Mouse (Mus musculus): ENCODE data around the gene Ahrr. TPM values are rescaled to one million over a fixed set of nuclear protein-coding genes. Genes with fewer than 3 reads are reported as not detected.

The Ahrr gene
- polyA plus RNA-seq, 1 experiment from 2014 or later = 0.21 TPM

- H3K4me2 ChIP-seq (replicated peaks; ENCODE audit: low read depth, low read length) = no peak overlapping the region
- peaks cover 9% of the 10 kb centered on the region; the same call in 1 of the 2 replicates for H3K36me3 ChIP-seq (ENCODE audit: insufficient read depth, low read length)
- H3K9ac ChIP-seq (replicated peaks; ENCODE audit: low read depth) = no peak overlapping the region
- no peaks in the 10 kb centered on the region for H3K27me3 ChIP-seq (replicated peaks; ENCODE audit: insufficient read depth, low read length)
- 95% methylated on average over 3 of the region's 3 CpGs for WGBS
- no peak overlapping the region for H3K4me3 ChIP-seq (ENCODE audit: low read depth, low read length)
- ATAC-seq = no peak
- H3K27ac ChIP-seq (ENCODE audit: low read length) = no peak overlapping the region
- no peaks in the 10 kb centered on the region for H3K9me3 ChIP-seq (ENCODE audit: low read length)
- TF ChIP-seq CTCF (IDR thresholded peaks at IDR 0.05) (no peak), EP300 (IDR thresholded peaks at IDR 0.05) (no peak)
- no peak for DNase-seq (ENCODE audit: low spot score)
- H3K4me1 ChIP-seq (ENCODE audit: insufficient read depth, low read depth, low read length) = peaks cover 4% of the 10 kb centered on the region; the same call in 1 of the 2 replicates
Observed at GRCm38 (mm10) chr13:74314616-74315015, 22.5 kb upstream of the Ahrr start.

- ATAC-seq (no peak), DNase-seq (ENCODE audit: low spot score) (no peak)
- Histone ChIP-seq H3K27ac (ENCODE audit: low read length) (no peak overlapping the region), H3K9me3 (ENCODE audit: low read length) (no peaks in the 10 kb centered on the region), H3K4me1 (ENCODE audit: insufficient read depth, low read depth, low read length) (no peaks in the 10 kb centered on the region), H3K36me3 (ENCODE audit: insufficient read depth, low read length) (peaks cover 45% of the 10 kb centered on the region), H3K4me3 (ENCODE audit: low read depth, low read length) (no peak overlapping the region), H3K9ac (replicated peaks; ENCODE audit: low read depth) (no peak overlapping the region), H3K4me2 (replicated peaks; ENCODE audit: low read depth, low read length) (no peak overlapping the region), H3K27me3 (replicated peaks; ENCODE audit: insufficient read depth, low read length) (no peaks in the 10 kb centered on the region)
- 90% methylated on average over 1 of the region's 1 CpGs for WGBS
- no peak for TF ChIP-seq CTCF (IDR thresholded peaks at IDR 0.05)
- no peak for TF ChIP-seq EP300 (IDR thresholded peaks at IDR 0.05)
Observed at GRCm38 (mm10) chr13:74305780-74306179, 13.6 kb upstream of the Ahrr start.

- H3K4me2 ChIP-seq (replicated peaks; ENCODE audit: low read depth, low read length) = no peak overlapping the region
- no peak overlapping the region for H3K27ac ChIP-seq (ENCODE audit: low read length)
- no peak for ATAC-seq
- whole genome bisulfite sequencing = 88% methylated on average over 6 of the region's 6 CpGs
- H3K9me3 ChIP-seq (ENCODE audit: low read length) = no peaks in the 10 kb centered on the region
- no peaks in the 10 kb centered on the region for H3K27me3 ChIP-seq (replicated peaks; ENCODE audit: insufficient read depth, low read length)
- peaks cover 41% of the 10 kb centered on the region for H3K36me3 ChIP-seq (ENCODE audit: insufficient read depth, low read length)
- DNase-seq (ENCODE audit: low spot score) = no peak
- no peak overlapping the region for H3K9ac ChIP-seq (replicated peaks; ENCODE audit: low read depth)
- TF ChIP-seq EP300 (IDR thresholded peaks at IDR 0.05) = no peak
- no peak for TF ChIP-seq CTCF (IDR thresholded peaks at IDR 0.05)
- no peaks in the 10 kb centered on the region for H3K4me1 ChIP-seq (ENCODE audit: insufficient read depth, low read depth, low read length)
- H3K4me3 ChIP-seq (ENCODE audit: low read depth, low read length) = no peak overlapping the region
Observed at GRCm38 (mm10) chr13:74305380-74305779, 13.2 kb upstream of the Ahrr start.

- 76% methylated on average over 10 of the region's 10 CpGs for WGBS
- peak; percentile 75 for ATAC-seq
- Histone ChIP-seq H3K4me2 (replicated peaks; ENCODE audit: low read depth, low read length) (no peak overlapping the region), H3K9me3 (ENCODE audit: low read length) (no peaks in the 10 kb centered on the region), H3K27me3 (replicated peaks; ENCODE audit: insufficient read depth, low read length) (no peaks in the 10 kb centered on the region), H3K36me3 (ENCODE audit: insufficient read depth, low read length) (peaks cover 29% of the 10 kb centered on the region), H3K4me1 (ENCODE audit: insufficient read depth, low read depth, low read length) (no peaks in the 10 kb centered on the region), H3K27ac (ENCODE audit: low read length) (no peak overlapping the region; the same call in 1 of the 2 replicates), H3K9ac (replicated peaks; ENCODE audit: low read depth) (no peak overlapping the region), H3K4me3 (ENCODE audit: low read depth, low read length) (no peak overlapping the region)
- TF ChIP-seq CTCF (IDR thresholded peaks at IDR 0.05) (peak; percentile 51), EP300 (IDR thresholded peaks at IDR 0.05) (no peak; the same call in 1 of the 2 replicates)
- DNase-seq (ENCODE audit: low spot score) = peak; percentile 21
Observed at GRCm38 (mm10) chr13:74302050-74303037, 10.2 kb upstream of the Ahrr start.

- H3K9me3 ChIP-seq (ENCODE audit: low read length) = no peaks in the 10 kb centered on the region
- peak; percentile 79 for TF ChIP-seq EP300 (IDR thresholded peaks at IDR 0.05)
- TF ChIP-seq CTCF (IDR thresholded peaks at IDR 0.05) = no peak
- no peaks in the 10 kb centered on the region for H3K27me3 ChIP-seq (replicated peaks; ENCODE audit: insufficient read depth, low read length)
- DNase-seq (ENCODE audit: low spot score) = peak; percentile 67
- no peak overlapping the region for H3K4me3 ChIP-seq (ENCODE audit: low read depth, low read length)
- H3K4me1 ChIP-seq (ENCODE audit: insufficient read depth, low read depth, low read length) = no peaks in the 10 kb centered on the region
- peaks cover 27% of the 10 kb centered on the region for H3K36me3 ChIP-seq (ENCODE audit: insufficient read depth, low read length)
- 55% methylated on average over 6 of the region's 6 CpGs for WGBS
- peak overlapping the region; percentile 60; the same call in 1 of the 2 replicates for H3K27ac ChIP-seq (ENCODE audit: low read length)
- no peak overlapping the region for H3K4me2 ChIP-seq (replicated peaks; ENCODE audit: low read depth, low read length)
- peak; percentile 96 for ATAC-seq
- H3K9ac ChIP-seq (replicated peaks; ENCODE audit: low read depth) = no peak overlapping the region
Observed at GRCm38 (mm10) chr13:74301607-74301984, 9.5 kb upstream of the Ahrr start.

GRCm38 (mm10) chr13:74300925-74301606, 8.9 kb upstream of the Ahrr start:
- Histone ChIP-seq H3K27me3 (replicated peaks; ENCODE audit: insufficient read depth, low read length) (no peaks in the 10 kb centered on the region), H3K9ac (replicated peaks; ENCODE audit: low read depth) (no peak overlapping the region), H3K4me3 (ENCODE audit: low read depth, low read length) (no peak overlapping the region), H3K27ac (ENCODE audit: low read length) (peak overlapping the region; percentile 60; the same call in 1 of the 2 replicates), H3K4me1 (ENCODE audit: insufficient read depth, low read depth, low read length) (no peaks in the 10 kb centered on the region), H3K9me3 (ENCODE audit: low read length) (no peaks in the 10 kb centered on the region), H3K36me3 (ENCODE audit: insufficient read depth, low read length) (peaks cover 22% of the 10 kb centered on the region), H3K4me2 (replicated peaks; ENCODE audit: low read depth, low read length) (no peak overlapping the region)
- ATAC-seq = peak; percentile 78
- WGBS = 28% methylated on average over 4 of the region's 4 CpGs
- TF ChIP-seq CTCF (IDR thresholded peaks at IDR 0.05) (peak; percentile 95), EP300 (IDR thresholded peaks at IDR 0.05) (no peak)
- peak; percentile 83 for DNase-seq (ENCODE audit: low spot score)

Measured in lung, postnatal 0 days (tissue).